Mouse (Mus musculus) kidney, adult 2 months (tissue): Measurements from ENCODE around the gene Col4a1. TPM values are rescaled to one million over a fixed set of nuclear protein-coding genes. Genes with fewer than 3 reads are reported as not detected.

Source experiments
- DNase-seq: peaks from one replicate; pipeline ENCODE4 v3.0.0; 2021
- H3K27ac ChIP-seq: fragments of 200-500 bp; 2 replicates; pipeline ENCODE4 v1.5.1; 2012; ENCODE audit warnings: low read depth, low read length, control low read depth, inconsistent platforms; ENCODE audit not compliant: insufficient read depth
- H3K27me3 ChIP-seq: fragments of 200-500 bp; replicated peaks from 2 replicates; pipeline ENCODE4 v1.6.1; 2012; ENCODE audit warnings: mild to moderate bottlenecking, moderate library complexity, low read length, inconsistent platforms; ENCODE audit not compliant: control insufficient read depth, insufficient read depth
- H3K36me3 ChIP-seq: fragments of 200-500 bp; 2 replicates; pipeline ENCODE4 v1.6.1; 2012; ENCODE audit warnings: mild to moderate bottlenecking, moderate library complexity, low read length, inconsistent platforms; ENCODE audit not compliant: control insufficient read depth, insufficient read depth
- H3K4me1 ChIP-seq: fragments of 200-500 bp; 2 replicates; pipeline ENCODE4 v1.6.1; 2011; ENCODE audit warnings: low read length; ENCODE audit not compliant: control insufficient read depth, insufficient read depth
- H3K4me3 ChIP-seq: fragments of 200-500 bp; 2 replicates; pipeline ENCODE4 v1.5.1; 2011; ENCODE audit warnings: mild to moderate bottlenecking, low read depth, low read length, control low read depth; ENCODE audit not compliant: insufficient read depth
- CTCF ChIP-seq: fragments of 200-500 bp; conservative IDR thresholded peaks from 2 replicates; pipeline ENCODE4 v1.5.1; 2011; ENCODE audit warnings: low read depth, mild to moderate bottlenecking, control low read depth, low read length, moderate library complexity, mixed read lengths; ENCODE audit not compliant: insufficient read depth, insufficient read length
- POLR2A ChIP-seq: fragments of 200-500 bp; IDR thresholded peaks from one replicate; pipeline ENCODE4 v1.6.1; 2011; ENCODE audit warnings: low read depth, low read length, control low read depth
- WGBS: fragments of 180-500 bp; shearing (Covaris S2); methylation state at CpG from one replicate; pipeline ENCODE4 v1.1.7; 2018; 5-methylcytosine and 5-hydroxymethylcytosine counted together
- polyA plus RNA-seq: library from polyadenylated mRNA; depleted of rRNA; stranded (reverse); fragments of >200 nt; gene quantifications from 2 replicates; pipeline ENCODE4 v1.2.3, GENCODE M21; 2012

The Col4a1 gene
- polyA plus RNA-seq, 1 experiment: 216 TPM

- no peak overlapping the region for H3K4me3 ChIP-seq
- H3K27me3 ChIP-seq: no peaks in the 10 kb centered on the region
- H3K36me3 ChIP-seq: no peaks in the 10 kb centered on the region
- 53% methylated on average over 6 of the region's 6 CpGs for WGBS
- peaks cover 52% of the 10 kb centered on the region for H3K4me1 ChIP-seq
- no peak overlapping the region for H3K27ac ChIP-seq
- TF ChIP-seq POLR2A: no peak
- TF ChIP-seq CTCF: no peak
- no peak for DNase-seq
Observed at GRCm38 (mm10) chr8:11276286-11276685, 36.3 kb downstream of the Col4a1 start.

DNA sequence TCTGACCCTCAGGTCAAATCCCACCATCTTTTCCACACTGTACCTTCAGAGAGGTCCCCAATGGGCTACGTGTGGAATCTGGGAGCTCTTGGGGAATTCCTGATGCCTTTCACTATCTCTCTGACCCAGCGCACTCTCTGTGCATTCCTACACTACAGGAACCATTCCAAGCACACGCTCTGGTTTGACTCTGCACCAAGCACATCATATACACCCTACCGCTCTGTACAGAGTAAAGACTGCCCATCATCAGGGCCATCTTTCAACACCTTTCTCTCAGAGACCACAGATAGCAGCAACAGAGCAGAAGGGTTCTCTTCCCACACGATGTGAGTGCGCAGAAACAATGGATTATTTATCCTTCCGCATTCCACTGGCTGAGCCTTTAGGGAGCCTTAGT is 38.2 kb downstream of the Col4a1 start:
- Histone ChIP-seq H3K4me1 (peaks cover 47% of the 10 kb centered on the region), H3K27me3 (no peaks in the 10 kb centered on the region), H3K36me3 (no peaks in the 10 kb centered on the region), H3K27ac (no peak overlapping the region), H3K4me3 (no peak overlapping the region)
- TF ChIP-seq CTCF (no peak), POLR2A (no peak)
- DNase-seq: no peak
- 91% methylated on average over 7 of the region's 7 CpGs for WGBS

DNA sequence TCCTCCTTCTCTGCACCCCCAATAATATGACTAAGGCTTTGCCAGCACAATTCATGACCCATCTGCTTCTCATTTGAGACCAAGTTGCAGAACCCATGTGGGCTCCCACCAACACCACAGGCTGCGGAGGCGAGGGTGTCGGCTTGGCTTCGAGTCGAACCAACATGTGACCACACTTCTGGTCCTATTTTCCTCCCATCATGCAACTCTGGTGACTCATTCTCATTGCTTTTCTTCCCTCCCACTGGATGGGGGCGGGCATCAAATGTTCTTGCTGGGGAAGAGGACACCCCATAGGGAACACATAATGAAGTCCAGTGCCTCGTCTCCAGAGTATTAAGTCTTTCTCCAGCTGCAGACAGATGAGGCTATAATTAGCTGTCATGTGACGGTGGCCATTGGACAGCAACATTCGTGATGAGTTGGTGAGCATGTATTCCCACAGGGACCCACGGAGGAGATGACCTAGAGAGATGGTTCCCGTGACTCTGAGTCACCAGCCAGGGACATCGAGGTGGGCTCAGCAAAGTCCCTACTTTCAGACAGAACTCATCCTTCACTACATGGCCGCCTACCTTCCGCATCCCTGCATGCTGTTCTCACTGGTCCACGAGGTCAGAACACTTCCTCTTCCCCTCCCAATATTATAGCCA is 39.0 kb downstream of the Col4a1 start:
- 75% methylated on average over 15 of the region's 15 CpGs for WGBS
- DNase-seq: no peak
- Histone ChIP-seq H3K27me3 (no peaks in the 10 kb centered on the region), H3K4me3 (no peak overlapping the region), H3K4me1 (peaks cover 45% of the 10 kb centered on the region), H3K27ac (no peak overlapping the region), H3K36me3 (no peaks in the 10 kb centered on the region)
- TF ChIP-seq CTCF: no peak
- TF ChIP-seq POLR2A: no peak

- no peak for TF ChIP-seq POLR2A
- no peak for TF ChIP-seq CTCF
- peak; percentile 66 for DNase-seq
- Histone ChIP-seq H3K4me3 (no peak overlapping the region), H3K36me3 (no peaks in the 10 kb centered on the region), H3K27ac (peak overlapping the region; percentile 26), H3K4me1 (peaks cover 32% of the 10 kb centered on the region), H3K27me3 (no peaks in the 10 kb centered on the region)
- 65% methylated on average over 6 of the region's 6 CpGs for WGBS
Observed at GRCm38 (mm10) chr8:11272205-11272604, 40.4 kb downstream of the Col4a1 start.

GRCm38 (mm10) chr8:11270826-11271225 is 41.8 kb downstream of the Col4a1 start:
- Histone ChIP-seq H3K27me3 (no peaks in the 10 kb centered on the region), H3K4me3 (no peak overlapping the region), H3K4me1 (peaks cover 27% of the 10 kb centered on the region), H3K36me3 (no peaks in the 10 kb centered on the region), H3K27ac (peak overlapping the region; percentile 28; the same call in 1 of the 2 replicates)
- 43% methylated on average over 6 of the region's 6 CpGs for WGBS
- TF ChIP-seq POLR2A (no peak), CTCF (no peak)
- DNase-seq: peak; percentile 83

GRCm38 (mm10) chr8:11268753-11269152 is 43.9 kb downstream of the Col4a1 start:
- no peaks in the 10 kb centered on the region for H3K36me3 ChIP-seq
- no peak overlapping the region for H3K4me3 ChIP-seq
- H3K27ac ChIP-seq: no peak overlapping the region
- peaks cover 31% of the 10 kb centered on the region for H3K4me1 ChIP-seq
- TF ChIP-seq POLR2A (no peak), CTCF (no peak)
- WGBS: 75% methylated on average over 6 of the region's 6 CpGs
- no peaks in the 10 kb centered on the region for H3K27me3 ChIP-seq
- DNase-seq: no peak

GRCm38 (mm10) chr8:11266471-11266870 is 46.2 kb downstream of the Col4a1 start:
- Histone ChIP-seq H3K36me3 (no peaks in the 10 kb centered on the region), H3K4me1 (peaks cover 29% of the 10 kb centered on the region), H3K27me3 (no peaks in the 10 kb centered on the region), H3K4me3 (no peak overlapping the region), H3K27ac (no peak overlapping the region)
- 90% methylated on average over 2 of the region's 2 CpGs for WGBS
- TF ChIP-seq CTCF: no peak
- no peak for DNase-seq

GRCm38 (mm10) chr8:11265971-11266370 is 46.7 kb downstream of the Col4a1 start:
- peaks cover 27% of the 10 kb centered on the region for H3K4me1 ChIP-seq

More at GRCm38 (mm10) chr8:11265971-11266370, 46.7 kb downstream of the Col4a1 start:
- H3K27ac ChIP-seq: no peak overlapping the region
- H3K27me3 ChIP-seq: no peaks in the 10 kb centered on the region
- no peaks in the 10 kb centered on the region for H3K36me3 ChIP-seq
- WGBS: 85% methylated on average over 3 of the region's 3 CpGs
- no peak overlapping the region for H3K4me3 ChIP-seq
- no peak for TF ChIP-seq POLR2A
- no peak for TF ChIP-seq CTCF
- DNase-seq: no peak
